Mouse (Mus musculus) embryonic fibroblast, embryonic 13.5 days (primary cell): ENCODE data around the gene Tkt. TPM values are rescaled to one million over a fixed set of nuclear protein-coding genes. Genes with fewer than 3 reads are reported as not detected.

Experiments used
- H3K27ac ChIP-seq: 2 replicates; pipeline ENCODE4 v1.5.1; 2012; ENCODE audit warnings: low read length, control low read depth, inconsistent platforms; ENCODE audit not compliant: insufficient read depth
- H3K4me1 ChIP-seq: 2 replicates; pipeline ENCODE4 v1.6.1; 2011; ENCODE audit warnings: low read length; ENCODE audit not compliant: control insufficient read depth, insufficient read depth
- H3K4me3 ChIP-seq: 2 replicates; pipeline ENCODE4 v1.5.1; 2011; ENCODE audit warnings: mild to moderate bottlenecking, control low read depth, low read length; ENCODE audit not compliant: insufficient read depth
- CTCF ChIP-seq: IDR thresholded peaks from 2 replicates; pipeline ENCODE4 v1.5.1; 2011; ENCODE audit warnings: mild to moderate bottlenecking, control low read depth, low read length, moderate library complexity, borderline replicate concordance; ENCODE audit not compliant: insufficient read depth
- POLR2A ChIP-seq: IDR thresholded peaks from 2 replicates; pipeline ENCODE4 v1.6.1; 2011; ENCODE audit warnings: low read depth, mild to moderate bottlenecking, control low read depth, low read length, moderate library complexity
- polyA plus RNA-seq: library from polyadenylated mRNA; stranded (reverse); fragments of >200 nt; gene quantifications from 2 replicates; pipeline ENCODE4 v1.2.4, GENCODE M21; 2011; ENCODE audit warnings: low read depth; ENCODE audit not compliant: missing spikeins, insufficient read length

Tkt gene
- polyA plus RNA-seq, 1 experiment: 288 TPM

GRCm38 (mm10) chr14:30551509-30551908 lies 3.4 kb downstream of the Tkt start:
- Histone ChIP-seq H3K4me3 (peak overlapping the region; percentile 62), H3K4me1 (peaks cover 16% of the 10 kb centered on the region), H3K27ac (no peak overlapping the region)
- TF ChIP-seq CTCF: no peak
- no peak for TF ChIP-seq POLR2A

DNA sequence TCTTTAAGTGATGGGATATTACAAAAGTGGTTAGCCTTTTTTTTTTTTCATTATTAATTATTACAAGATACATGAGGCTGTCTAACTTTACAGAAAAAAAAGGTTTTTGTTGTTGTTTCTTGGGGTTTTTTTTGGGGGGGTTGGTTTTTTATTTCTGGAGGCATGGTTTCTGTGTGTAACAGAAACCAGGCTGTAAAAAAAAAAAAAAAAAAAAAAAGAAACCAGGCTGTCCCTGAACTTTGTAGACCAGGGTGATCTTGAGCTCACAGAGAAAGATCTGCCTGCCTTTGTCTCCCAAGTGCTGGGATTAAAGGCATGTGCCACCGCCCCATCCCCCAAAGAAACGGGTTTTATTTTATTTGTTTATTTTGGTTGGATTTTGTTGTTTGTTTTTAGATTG lies 3.8 kb downstream of the Tkt start:
- peaks cover 16% of the 10 kb centered on the region for H3K4me1 ChIP-seq
- H3K27ac ChIP-seq: no peak overlapping the region
- TF ChIP-seq POLR2A (no peak), CTCF (no peak)
- H3K4me3 ChIP-seq: no peak overlapping the region

- TF ChIP-seq CTCF (no peak), POLR2A (no peak)
- peaks cover 13% of the 10 kb centered on the region for H3K4me1 ChIP-seq
- no peak overlapping the region for H3K27ac ChIP-seq
- no peak overlapping the region for H3K4me3 ChIP-seq
These were observed 5.0 kb downstream of the Tkt start for GRCm38 (mm10) chr14:30553185-30553584.

DNA sequence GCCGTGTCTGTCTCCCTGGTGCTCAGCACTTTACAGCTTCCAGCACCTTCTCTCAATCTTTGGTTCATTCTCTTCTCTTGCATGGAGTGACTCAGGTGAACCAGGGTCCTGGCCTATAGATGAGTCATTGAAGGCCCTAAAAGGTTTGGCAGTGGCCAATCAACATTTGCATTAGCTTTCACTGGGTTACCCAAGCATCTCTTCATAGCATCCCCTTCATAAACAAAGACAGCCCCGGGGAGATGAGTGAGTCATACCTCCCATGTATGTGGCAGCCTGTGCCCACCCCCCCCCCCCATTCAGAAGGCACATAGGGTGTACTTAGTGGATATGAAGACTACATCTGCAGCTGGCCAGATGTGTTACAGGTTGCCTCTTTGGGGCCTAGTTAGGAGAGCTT lies 8.5 kb downstream of the Tkt start:
- Histone ChIP-seq H3K4me1 (peaks cover 1% of the 10 kb centered on the region; the same call in 1 of the 2 replicates), H3K27ac (no peak overlapping the region), H3K4me3 (no peak overlapping the region)
- TF ChIP-seq CTCF (no peak), POLR2A (no peak)

DNA sequence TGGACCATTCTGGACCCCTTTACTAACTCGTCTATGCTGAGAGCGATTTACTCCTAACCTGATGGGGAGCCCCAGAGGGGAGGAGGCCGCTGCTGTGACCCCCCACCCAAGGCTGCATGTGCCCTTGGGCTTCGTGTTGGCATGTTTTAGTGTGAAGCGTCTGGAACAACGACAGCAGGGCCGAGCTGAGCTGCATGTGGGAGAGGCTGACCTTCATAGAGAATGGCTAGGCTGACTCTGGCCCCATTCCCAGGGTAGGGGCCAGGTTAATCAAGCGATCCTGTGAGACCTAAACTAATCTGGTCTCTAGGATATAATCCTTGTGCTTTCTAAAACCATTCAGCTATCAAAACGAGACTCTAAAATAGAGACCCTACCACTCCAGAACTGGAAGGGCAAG lies 9.6 kb downstream of the Tkt start:
- no peak overlapping the region for H3K27ac ChIP-seq
- TF ChIP-seq CTCF (no peak), POLR2A (no peak)
- no peaks in the 10 kb centered on the region for H3K4me1 ChIP-seq

GRCm38 (mm10) chr14:30559321-30559850 lies 11.2 kb downstream of the Tkt start:
- Histone ChIP-seq H3K27ac (no peak overlapping the region), H3K4me3 (no peak overlapping the region), H3K4me1 (peaks cover 2% of the 10 kb centered on the region; the same call in 1 of the 2 replicates)
- no peak for TF ChIP-seq CTCF
- TF ChIP-seq POLR2A: no peak

More for the DNA sequence above, 9.6 kb downstream of the Tkt start:
- H3K4me3 ChIP-seq: no peak overlapping the region

DNA sequence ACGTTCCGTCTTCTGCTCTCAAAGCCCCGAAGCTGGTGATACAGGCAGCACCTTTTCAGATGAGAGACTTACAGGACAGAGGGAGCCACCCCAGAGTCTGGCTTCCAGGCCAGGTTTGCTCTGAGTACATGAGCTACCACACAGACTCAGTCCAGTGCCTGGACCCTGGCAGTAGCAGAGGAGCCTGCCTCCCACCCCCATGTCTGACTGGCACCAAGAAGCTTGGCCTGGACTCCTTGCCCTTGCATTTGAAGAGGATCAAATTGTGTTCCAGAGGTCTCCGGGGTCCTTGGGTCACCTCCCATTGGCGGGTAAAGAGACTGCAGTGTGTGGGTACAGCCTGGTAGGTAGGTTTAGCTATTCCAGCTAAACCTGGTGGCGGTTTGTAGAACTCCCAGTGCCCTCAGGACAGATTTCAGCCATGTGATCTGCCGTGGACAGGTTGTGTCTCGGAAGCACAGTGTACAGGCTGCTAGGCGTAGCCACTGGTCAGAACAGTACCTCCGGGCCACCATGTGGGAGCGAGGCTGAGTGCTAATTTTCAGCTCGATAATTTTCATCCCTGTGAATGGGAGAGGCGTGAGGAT lies 12.7 kb downstream of the Tkt start:
- peaks cover 4% of the 10 kb centered on the region; the same call in 1 of the 2 replicates for H3K4me1 ChIP-seq
- TF ChIP-seq POLR2A (no peak), CTCF (no peak)
- H3K27ac ChIP-seq: no peak overlapping the region
- no peak overlapping the region for H3K4me3 ChIP-seq

- Histone ChIP-seq H3K4me3 (no peak overlapping the region), H3K4me1 (peaks cover 4% of the 10 kb centered on the region; the same call in 1 of the 2 replicates), H3K27ac (no peak overlapping the region)
- TF ChIP-seq CTCF (no peak), POLR2A (no peak)
These were observed 13.5 kb downstream of the Tkt start for GRCm38 (mm10) chr14:30561470-30562187.

GRCm38 (mm10) chr14:30562343-30562742 lies 14.2 kb downstream of the Tkt start:
- TF ChIP-seq CTCF: no peak
- no peak for TF ChIP-seq POLR2A
- H3K27ac ChIP-seq: no peak overlapping the region
- peaks cover 4% of the 10 kb centered on the region; the same call in 1 of the 2 replicates for H3K4me1 ChIP-seq
- no peak overlapping the region for H3K4me3 ChIP-seq

GRCm38 (mm10) chr14:30564451-30564850 lies 16.3 kb downstream of the Tkt start:
- H3K4me1 ChIP-seq: peaks cover 4% of the 10 kb centered on the region; the same call in 1 of the 2 replicates
- TF ChIP-seq CTCF (no peak), POLR2A (no peak)
- H3K4me3 ChIP-seq: no peak overlapping the region
- H3K27ac ChIP-seq: peak overlapping the region; percentile 62
